Mouse (Mus musculus) small intestine, adult 2 months (tissue): ENCODE measurements at regions not wholly inside any gene's neighbourhood (a gene's known extent, or its start where the extent isn't known, plus 50 kb on each side); places are given as distances from the start of the nearest gene placed in this dataset.

Experiments
- CTCF ChIP-seq: fragments of 200-500 bp; IDR thresholded peaks from 2 replicates; pipeline ENCODE4 v1.5.1; 2012; ENCODE audit warnings: low read depth, mild to moderate bottlenecking, control low read depth, inconsistent platforms, low read length, moderate library complexity, mixed read lengths; ENCODE audit not compliant: insufficient replicate concordance, insufficient read length; ENCODE audit errors: extremely low read depth
- POLR2A ChIP-seq: fragments of 200-500 bp; IDR thresholded peaks from 2 replicates; pipeline ENCODE4 v1.6.1; 2012; ENCODE audit warnings: low read depth, mild to moderate bottlenecking, control low read depth, inconsistent platforms, low read length, moderate library complexity

DNA sequence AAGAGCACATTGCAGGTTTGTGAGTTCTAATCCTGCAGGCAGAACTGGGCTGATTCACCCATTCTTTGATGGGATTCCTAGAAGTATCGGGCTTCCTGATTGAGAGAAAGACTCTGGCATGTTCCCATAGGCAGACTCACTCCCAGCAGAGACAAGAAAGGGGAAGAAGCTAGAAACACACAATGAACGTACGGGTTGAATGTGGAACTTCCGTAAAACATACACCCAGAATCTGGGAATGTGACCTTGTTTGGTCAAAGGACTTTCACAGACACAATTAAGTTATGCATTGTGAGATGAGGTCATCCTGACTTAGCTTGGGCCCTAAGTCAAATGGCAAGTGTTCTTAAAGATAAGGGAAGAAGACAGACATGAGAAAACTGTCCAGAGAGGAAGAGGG, 86.6 kb upstream of the Klf3 start:
- TF ChIP-seq CTCF (no peak), POLR2A (no peak)
